Mouse (Mus musculus): ENCODE data around the gene Dll1. TPM values are rescaled to one million over a fixed set of nuclear protein-coding genes. Genes with fewer than 3 reads are reported as not detected.

The Dll1 gene
- 5.9 and 6.7 TPM in 2 replicates for total RNA-seq (2021)
- long read RNA-seq, transcript Dll1-201 (11 exons, 3,581 nt): major isoform, 13 of 13 reads
- long read RNA-seq, partial matches to known transcripts: 0 of 13 reads
- long read RNA-seq, other reads (novel, unspliced or antisense): 0 of 13 reads

DNA sequence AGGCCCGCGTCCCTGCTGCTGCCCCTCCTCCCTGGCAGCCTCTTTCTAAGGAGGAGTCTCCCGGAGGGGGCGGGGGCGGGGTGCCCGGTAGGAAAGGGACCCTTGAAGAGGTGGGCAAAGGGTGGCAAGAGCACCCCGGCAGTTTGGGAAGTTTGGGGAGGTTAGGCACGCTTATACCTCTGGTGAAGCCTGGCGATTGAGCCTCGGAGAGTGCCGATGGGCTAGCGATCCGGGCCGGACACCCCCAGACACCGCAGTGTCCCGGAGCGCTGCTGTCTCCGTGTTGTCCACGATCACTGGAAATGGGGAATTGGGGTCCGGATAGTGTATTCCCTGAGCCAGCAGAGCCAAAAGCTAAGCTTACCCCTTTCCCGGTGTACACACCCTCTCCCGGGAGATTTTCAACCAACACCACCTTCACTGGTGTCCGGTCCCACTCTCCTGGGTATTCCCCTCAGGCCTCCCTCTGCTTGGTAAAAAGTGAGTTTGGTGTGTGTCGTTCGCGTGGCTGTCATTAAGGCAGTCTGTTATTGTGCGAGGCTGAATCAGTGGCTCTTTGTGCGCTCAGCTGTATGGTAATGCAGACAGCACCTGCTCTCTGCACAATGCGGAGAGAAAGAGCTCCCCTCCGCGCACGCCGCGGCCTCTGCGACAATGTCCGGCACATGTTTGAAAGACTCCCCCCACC, at the start of gene Dll1:
Gene Dll1 (minus strand): TSS at position 379 of the 688 bp plus-strand sequence.
- peak; percentile 30 for DNase-seq

DNA sequence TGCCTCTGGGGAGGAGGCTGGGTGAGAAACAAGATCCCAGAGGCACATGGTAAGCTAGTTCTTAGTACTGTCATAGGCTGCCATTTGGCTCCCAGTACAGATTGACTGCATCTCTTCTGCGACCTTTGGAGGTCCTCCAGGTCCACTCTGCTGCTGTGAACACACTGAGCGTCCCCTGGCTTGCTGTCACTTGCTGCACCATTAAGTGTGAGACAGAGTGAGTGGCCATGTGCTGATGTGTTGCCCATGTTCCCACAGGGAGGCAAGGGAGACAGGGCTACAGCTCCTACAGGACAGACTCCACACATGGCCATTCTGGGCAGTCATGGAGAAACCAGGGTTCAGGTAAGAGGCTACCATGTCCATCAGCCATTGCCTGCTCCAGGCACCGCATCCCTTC, 49.3 kb upstream of the Dll1 start:
- DNase-seq: no peak

DNA sequence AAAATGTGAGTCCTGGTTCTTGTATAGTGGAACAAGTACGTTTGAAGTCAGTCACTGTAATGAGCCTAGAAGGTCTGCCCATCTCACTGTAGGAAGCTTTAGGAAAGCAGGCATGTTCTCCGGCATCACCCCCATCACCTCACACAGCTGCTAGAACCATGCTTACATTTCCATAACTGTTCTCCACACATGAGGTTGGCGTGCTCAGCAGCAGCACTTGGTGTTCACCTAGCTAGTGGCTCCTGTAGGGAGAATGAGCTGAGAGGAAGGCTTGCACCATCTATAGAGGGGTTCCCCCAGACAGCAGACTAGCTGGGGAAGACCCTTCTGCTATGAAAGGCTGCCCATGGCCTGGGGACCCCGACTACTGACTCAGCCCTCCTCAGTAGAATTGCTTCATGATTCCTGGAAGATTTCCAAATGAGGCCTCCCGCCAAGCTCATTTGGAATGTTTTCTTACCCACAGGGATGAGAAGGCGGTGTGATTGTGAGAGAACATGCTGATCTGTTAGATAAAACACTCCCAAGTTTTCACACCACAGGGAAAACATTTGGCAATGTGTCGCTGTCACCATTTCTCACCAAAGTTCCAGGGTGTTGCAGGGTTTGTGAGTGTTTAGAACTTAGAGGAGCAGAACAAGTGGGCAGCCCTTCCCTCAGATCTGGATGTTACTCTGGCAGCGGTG, 46.6 kb upstream of the Dll1 start:
- DNase-seq: no peak

DNA sequence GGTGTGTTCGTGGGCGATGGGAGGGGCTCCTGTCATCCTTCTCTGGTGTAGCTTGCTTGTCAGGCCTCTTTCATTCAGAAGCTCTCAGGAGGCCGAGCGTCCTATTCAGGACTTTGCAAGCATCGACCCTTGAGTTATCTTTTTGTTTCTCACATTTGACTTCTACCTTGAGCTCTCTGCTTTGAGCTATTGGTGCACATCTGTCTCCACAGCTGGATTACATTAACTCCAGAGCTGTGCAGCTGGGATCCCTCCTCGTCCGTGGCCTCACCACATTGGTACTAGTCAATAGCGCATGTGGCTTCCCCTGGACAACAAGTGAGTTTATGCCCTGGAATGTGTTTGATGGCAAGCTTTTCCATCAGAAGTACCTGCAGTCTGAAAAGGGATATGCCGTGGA, 46.0 kb upstream of the Dll1 start:
- no peak for DNase-seq

DNA sequence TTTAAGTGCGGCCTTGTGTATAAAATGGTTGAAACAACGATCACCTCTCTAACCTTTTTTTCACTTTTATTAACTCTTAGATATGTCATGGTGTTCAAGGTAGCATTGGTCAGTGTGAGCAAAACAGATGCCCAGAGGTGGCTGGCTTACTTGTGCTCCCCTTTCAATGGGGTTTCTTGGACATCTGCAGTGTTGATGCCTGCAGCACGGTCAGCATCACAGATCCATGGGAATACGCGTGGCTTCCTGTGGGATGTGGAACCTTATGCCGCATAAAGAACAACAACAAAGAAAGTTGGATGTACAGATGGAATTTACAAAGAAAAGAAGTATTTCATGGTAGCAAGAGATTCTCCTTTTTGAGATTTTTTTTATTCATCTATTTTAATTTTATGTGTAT, 44.8 kb upstream of the Dll1 start:
- no peak for DNase-seq

DNA sequence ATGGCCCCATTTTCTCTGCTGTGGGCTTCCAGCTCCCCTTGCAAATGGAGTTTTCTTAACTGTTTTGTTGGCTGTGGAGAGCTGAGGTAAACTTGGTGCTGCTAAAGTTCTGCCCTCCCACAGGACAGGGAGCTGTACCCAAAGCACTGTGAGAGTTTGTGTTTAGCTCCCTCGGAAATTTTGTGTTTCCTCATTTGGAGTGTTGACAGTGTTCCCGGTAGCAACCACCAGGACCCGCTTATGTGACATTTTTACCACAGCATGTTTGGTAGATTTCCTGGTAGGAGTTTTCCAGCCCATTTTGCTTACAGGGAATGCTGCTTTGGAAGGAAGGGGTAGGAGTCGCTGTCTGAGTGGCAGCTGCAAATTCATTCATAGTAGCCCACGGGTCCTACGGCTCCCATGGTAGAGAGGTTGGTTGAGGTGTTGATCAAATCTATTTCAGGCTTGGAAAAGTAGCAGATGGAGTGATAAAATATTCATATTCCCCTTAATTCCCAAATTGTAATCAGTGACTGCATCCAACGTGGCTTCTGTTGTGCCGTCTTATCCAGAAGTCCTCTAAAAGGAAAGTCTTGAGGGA, 43.4 kb upstream of the Dll1 start:
- DNase-seq: no peak

DNA sequence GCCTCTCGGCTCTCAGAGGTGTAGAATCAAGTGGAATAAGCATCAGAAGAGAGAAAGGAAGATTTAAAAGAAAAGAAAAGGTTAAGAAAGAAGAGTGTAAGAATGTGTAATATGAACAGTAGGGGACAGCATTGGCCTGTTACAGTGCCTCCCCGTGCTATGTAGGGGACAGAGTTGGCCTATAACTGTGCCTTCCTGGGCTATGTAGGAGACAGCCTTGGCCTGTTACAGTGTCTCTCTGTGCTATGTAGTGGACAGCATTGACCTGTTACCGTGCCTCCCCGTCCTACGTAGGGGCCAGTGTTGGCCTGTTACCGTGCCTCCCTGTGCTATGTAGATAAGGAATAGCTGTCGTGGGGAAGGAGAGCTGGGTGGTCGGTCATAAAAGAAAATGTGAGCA, 42.9 kb upstream of the Dll1 start:
- no peak for DNase-seq

DNA sequence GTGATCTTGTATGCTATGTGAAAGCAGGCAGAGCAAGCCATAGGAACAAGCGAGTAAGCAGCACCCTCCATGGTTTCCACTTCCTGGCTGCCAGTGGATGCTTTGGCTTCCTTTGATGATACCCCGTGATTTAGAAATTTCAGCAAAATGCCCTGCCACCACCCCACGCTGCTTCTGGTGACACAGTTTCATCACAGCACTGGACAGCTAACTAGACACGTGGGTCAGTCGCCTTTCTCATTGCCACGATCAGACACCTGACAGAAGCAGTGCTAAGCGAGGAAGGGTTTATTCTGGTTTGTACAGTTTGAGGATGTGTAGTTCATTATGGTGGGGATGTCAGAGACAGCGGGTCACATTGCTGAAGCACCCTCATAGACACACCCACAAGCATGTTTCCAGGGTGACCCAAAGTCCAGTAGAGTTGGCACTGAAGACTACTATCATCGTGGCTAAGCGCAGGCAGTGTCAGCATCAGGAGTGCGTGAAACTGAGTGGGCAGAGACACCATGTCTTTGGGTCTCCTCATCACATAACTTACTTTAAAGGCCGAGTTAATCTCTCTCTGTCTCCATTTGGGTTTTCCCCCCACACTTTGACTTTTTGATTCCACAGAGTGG, 40.0 kb upstream of the Dll1 start:
- DNase-seq: no peak

DNA sequence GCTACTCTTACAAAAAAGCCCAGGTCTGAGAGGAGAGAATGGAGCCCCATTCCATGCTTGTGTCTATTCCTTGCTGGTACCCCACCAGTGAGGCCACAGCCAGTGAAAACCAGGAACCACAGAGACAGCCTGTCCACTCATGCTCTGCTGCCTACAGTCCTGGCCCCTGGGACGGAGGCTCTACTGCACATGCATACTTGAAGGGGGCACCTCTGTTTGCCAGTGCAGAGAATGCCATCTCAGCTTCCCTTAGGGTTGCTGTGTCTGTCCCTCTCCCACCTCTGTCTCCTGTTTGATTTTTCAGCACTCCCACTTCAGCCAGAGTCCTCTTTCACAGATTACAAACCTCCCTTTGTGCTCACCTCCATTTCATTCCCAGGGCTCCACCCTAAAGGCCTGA, 34.2 kb upstream of the Dll1 start:
- DNase-seq: no peak

DNA sequence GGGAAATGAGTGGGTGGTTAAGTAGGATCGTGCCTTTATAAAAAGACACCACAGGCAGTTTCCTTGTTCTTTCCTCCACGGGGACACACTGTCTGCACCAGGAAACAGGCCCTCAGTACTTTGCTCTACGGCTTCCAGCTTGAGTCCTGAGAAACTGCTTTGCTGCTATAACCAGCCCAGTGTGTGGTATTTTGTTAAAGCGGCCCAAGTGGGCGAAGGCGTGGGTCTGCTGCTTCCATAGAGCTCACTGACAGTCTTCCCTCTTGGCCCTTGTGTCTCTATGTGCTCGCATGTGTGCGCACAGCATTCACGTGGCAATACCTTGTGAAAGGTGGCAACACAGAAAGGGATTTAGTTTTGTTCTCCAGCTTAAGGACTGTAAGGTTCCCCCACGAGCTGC, 32.6 kb upstream of the Dll1 start:
- DNase-seq: no peak

DNA sequence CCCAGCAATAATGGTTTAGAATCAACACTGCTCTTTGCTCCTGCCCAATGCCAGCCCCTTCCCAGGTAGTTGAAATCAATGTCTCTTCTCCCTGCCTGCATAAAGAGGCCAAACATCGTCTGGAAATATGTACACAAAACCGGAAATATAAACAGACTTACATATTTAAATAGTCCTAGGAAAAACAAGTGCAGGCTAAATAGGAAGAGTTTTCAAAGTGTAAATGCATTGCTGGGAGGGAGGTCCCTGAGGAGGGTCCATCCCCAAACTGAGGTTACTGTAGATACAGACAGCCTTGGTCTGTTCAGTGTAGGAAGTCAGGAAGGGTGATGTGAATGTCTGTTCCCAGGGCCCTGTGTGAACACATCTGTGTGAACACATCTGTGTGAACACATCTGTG, 29.9 kb upstream of the Dll1 start:
- DNase-seq: no peak

DNA sequence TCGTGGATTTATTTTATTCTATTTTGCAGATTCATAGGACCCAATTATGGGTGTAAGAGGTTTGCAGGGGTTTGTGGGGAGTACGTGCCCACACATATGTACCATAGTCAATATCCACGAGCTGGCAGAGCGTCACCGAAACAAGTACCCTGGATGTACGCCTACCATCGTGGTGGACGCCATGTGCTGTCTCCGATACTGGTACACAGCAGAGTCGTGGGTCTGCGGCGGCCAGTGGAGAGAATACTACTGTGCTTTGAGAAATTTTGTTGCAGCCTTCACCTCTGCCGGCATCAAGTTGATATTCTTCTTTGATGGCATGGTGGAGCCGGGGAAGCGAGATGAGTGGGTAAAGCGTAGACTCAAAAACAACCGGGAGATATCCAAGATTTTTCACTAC, 25.0 kb upstream of the Dll1 start:
- no peak for DNase-seq

DNA sequence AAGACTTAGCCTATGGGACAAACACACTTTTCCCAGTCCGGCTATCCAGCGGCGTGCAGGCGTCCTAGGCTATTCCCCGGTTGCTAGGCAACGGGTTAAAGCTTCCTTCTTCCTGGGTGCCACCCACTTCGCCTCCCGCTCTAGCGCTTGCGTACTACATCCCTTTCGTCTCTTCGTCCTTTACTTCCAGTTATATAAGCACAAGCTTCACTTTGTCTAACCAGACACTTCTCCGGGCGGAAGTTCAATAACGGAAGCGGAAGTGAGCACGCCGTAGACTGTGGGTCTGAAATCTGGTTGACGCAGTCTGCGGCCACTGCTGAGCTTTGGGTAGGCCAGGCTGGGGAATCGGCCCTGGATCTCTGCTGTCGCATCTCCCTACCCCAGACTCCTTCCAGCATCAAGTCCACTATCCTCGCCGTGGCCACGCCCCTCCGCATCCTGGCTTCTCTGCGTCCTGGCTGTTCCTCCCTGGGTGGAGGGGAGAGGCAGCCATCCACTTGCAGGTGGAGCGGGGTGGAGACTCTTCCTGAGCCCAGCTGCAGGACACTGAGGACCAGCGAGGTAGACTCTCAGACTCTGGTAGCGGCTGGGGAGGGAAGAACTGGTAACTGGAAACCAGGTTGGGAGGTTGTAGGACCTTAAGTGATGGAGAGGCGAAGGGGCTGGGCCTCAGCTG, 19.5 kb upstream of the Dll1 start, which contains the start of gene Fam120b:
Gene Fam120b (plus strand): TSS at position 206 of the 679 bp plus-strand sequence.
- peak; percentile 77 for DNase-seq

DNA sequence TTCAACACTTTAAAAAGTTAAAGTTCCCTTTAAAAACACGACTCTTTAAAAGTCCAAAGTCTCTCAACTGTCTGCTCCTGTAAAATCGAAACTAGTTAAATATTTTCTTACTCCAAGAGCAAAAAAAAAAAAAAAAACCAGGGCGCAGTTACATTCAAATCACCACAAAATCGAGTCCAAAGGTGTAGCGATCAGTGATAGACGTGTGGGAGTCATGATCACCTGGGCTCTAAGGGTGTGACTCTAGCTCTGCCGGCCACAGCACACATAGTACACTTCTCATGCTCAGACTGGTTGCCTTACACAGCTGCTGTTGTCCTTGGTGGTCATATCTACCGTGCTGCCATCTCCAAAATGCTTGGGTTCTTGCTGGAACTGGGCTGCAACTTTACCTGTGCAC, 12.7 kb upstream of the Dll1 start:
- no peak for DNase-seq

DNA sequence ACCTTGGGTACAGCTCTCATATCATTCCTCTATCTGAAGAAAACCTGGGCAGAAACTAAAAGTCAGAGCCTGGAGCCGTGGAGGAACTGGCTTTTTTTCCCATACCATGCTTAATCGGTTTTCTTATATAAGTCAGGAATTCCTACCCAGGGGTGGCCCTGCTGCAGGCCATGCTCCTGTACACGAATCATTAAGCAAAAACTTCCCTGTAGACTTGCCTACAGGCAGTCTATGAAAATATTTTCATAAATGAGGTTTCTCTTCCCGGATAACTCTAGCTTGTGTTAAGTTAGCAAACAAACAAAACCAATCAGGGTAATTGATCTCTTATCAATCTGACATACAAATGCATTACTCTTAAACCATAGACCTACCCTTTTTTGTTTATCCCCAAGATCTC, 12.2 kb upstream of the Dll1 start:
- DNase-seq: no peak

DNA sequence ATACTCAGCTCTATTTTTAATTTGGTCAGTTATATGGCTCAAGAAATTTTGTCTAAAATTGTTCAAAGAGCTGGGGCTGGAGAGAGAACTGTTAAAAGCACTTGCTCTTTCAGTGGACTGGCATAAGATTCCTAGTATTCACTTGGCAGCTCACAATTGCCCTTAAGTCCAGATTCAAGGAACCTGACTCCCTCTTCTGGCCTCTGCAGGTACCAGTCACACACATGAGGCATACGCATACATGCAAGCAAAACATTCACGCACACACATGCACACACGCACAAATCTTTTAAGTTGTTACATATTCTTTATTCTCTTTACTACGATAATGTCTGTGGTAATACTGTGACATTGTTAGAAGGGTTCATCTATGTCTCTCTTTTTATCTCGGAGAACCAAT, 6.7 kb upstream of the Dll1 start:
- DNase-seq: no peak

DNA sequence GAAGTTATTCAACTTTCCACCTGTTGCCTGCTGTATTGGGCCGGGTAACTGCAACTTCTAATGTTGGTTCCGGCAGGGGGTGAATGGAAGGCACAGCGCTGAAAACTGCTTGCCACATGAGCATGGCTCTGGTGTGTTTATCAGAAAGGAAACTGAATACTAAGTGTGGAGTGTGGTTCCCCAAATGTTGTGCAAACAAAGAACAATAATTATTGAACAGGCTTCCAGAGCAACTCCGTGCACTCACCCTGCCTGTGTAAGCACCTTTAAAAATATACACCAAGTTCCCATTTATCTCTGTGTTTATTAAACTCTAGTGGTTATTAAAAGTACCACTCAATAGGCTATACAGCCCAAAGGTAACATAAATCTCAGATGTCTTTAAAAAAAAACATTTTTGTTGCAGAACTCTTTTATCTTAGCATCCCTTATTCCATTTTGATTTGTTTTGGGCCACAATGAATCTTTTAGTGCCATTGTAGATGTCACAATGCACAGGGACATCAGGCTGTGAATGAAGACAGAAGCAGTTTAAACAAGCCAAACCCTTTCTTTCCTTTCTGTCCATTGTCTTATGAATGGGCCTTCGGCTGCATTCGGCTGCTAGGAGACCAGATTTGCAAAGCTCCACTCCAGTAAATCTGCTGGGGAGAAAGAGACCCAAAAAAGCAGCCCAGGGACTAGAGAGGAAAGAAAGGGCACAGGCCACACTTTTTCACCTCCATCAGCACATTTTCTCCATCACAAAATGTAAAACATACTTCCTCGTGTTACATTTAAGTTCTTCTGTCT, 5.4 kb upstream of the Dll1 start:
- DNase-seq: no peak

DNA sequence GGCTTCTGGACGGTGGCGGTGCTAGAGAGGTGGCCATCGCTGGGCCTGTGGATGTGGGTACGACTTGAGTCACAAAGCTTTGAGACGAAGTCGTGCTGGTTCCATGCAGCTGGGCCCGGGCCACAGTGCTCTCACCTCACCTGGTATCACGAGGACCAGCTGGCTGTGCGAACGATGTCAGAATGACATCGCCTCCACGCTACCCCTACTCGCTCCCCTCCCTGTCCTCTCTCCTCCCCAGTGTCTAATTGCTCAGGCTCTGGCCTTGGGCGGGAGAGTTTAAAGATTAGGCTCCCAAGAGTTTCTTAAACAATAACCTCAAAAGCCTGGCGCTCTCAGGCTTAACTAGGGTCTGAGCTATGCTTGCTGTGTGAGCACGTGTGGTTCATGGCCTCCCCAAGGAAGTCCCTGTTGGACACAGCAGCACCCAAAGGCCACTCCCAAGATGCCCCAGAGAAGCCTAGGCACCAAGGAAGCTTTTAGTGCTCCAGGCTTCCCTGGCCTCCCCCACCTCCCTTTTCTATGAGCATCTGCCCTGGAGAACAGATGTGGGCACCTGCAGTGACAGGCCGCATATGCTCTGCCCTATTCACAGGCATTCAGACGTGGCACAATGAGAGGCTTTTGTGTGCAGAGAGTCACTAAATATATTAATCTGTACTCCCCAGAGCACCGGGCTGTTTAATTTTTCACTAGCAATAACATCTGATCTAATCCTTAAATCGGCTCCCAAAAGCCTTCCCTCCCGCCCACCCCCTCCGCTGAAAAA, 4.6 kb upstream of the Dll1 start:
- no peak for DNase-seq

DNA sequence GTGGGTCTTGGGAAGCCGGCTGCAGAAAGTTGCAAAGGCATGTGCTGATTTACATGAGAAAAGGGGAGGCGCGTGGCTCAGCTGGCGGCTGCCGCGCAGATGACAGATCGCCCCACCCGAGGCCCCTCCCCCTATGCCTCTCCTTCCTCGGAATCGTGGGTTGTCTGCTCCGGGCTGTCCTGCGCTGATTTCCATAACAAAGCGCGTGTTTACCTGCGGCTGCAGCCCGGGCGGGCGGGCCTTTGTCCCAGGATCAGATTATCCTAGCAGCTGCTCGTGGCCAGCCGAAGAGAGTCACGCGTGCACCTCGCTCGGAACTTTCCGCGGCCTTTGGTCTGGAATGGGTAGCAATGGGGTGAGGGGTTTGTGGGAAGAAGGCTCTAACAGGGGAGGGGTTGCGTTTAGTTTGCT, 4.0 kb upstream of the Dll1 start:
- DNase-seq: peak; percentile 62

DNA sequence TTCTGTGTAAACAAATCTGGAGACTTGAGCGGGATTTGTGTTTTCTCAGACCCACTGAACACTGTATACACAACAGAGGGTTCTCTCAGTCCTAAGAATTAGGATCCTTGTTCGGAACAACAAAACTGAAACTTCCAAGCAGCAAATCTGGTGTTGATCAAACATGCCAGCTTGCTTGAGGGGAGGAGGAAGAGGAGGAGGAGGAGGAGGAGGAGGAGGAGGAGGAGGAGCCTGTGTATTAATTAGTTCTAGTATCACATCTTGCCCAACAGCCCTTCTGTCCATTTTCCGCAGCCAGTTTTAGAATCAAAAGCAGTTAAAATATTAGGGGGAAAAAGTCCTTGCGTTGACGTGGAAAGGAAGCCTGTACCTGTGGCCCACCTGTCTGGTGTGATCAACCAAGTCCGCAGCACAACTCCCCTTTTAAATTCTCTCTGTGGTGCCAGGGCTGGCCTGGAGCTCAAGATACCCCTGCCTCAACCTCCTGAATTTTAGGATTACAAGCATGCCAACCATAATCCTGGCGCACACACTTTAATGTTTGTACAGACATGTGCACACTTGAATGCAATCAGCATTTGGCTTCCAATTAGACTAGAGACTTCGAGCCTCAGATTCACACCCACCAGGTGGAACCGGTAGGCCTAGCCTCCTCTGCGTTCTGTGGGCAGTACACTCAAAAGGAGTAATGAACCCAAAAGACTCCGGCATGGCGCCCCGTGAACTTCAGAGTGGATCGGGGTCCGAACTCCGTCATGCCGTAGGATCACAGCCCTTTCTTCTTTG, 3.3 kb upstream of the Dll1 start:
- DNase-seq: no peak

Data from adrenal gland, postnatal 25 days (tissue).